Mouse (Mus musculus) megakaryocyte, embryonic 14.5 days (primary cell): ENCODE results near the gene Lrmp. TPM values are rescaled to one million over a fixed set of nuclear protein-coding genes. Genes with fewer than 3 reads are reported as not detected.
"Not testable (repeated sequence)": the region's sequence is repeated elsewhere in the genome, so short reads cannot be mapped to it uniquely, and the experiment has no call there.

Source experiments
- H3K27me3 ChIP-seq: replicated peaks from 2 replicates; pipeline ENCODE3; 2012; ENCODE audit warnings: inconsistent platforms
- H3K36me3 ChIP-seq: replicated peaks from 2 replicates; pipeline ENCODE3; 2012; ENCODE audit warnings: low read length, inconsistent platforms, mixed read lengths
- H3K4me1 ChIP-seq: 2 replicates; pipeline ENCODE4 v1.6.1; 2012; ENCODE audit warnings: inconsistent platforms
- H3K4me3 ChIP-seq: replicated peaks from 2 replicates; pipeline ENCODE3; 2012; ENCODE audit warnings: moderate library complexity, mild to moderate bottlenecking, inconsistent platforms
- H3K9me3 ChIP-seq: 2 replicates; pipeline ENCODE4 v1.6.1; 2012; ENCODE audit warnings: inconsistent platforms
- FLI1 ChIP-seq: IDR thresholded peaks from 2 replicates; pipeline ENCODE4 v1.6.1; 2012; ENCODE audit warnings: low read length, inconsistent platforms, mixed read lengths
- GATA1 ChIP-seq: IDR thresholded peaks from 3 replicates; pipeline ENCODE4 v1.6.1; 2012; ENCODE audit warnings: mixed read lengths, low read length, inconsistent platforms, borderline replicate concordance
- polyA plus RNA-seq: library from polyadenylated mRNA; stranded (reverse); fragments of >175 nt; gene quantifications from 2 replicates; pipeline ENCODE4 v1.2.3, GENCODE M21; 2012; ENCODE audit warnings: low replicate concordance; ENCODE audit not compliant: insufficient read depth

Gene Lrmp
- polyA plus RNA-seq, 1 experiment: 175 TPM

- Histone ChIP-seq H3K4me3 (no peak overlapping the region), H3K36me3 (no peaks in the 10 kb centered on the region), H3K4me1 (peaks cover 21% of the 10 kb centered on the region), H3K27me3 (peaks cover 54% of the 10 kb centered on the region), H3K9me3 (no peaks in the 10 kb centered on the region)
- TF ChIP-seq GATA1: no peak
- TF ChIP-seq FLI1: no peak
Observed at GRCm38 (mm10) chr6:145079087-145079759, 36.2 kb upstream of the Lrmp start.

- Histone ChIP-seq H3K36me3 (no peaks in the 10 kb centered on the region), H3K27me3 (peaks cover 34% of the 10 kb centered on the region), H3K4me1 (peaks cover 8% of the 10 kb centered on the region; the same call in 1 of the 2 replicates), H3K4me3 (no peak overlapping the region), H3K9me3 (no peaks in the 10 kb centered on the region)
- TF ChIP-seq GATA1: no peak
- TF ChIP-seq FLI1: no peak
Observed at GRCm38 (mm10) chr6:145081721-145082120, 33.7 kb upstream of the Lrmp start.

- TF ChIP-seq FLI1 (no peak), GATA1 (no peak)
- H3K36me3 ChIP-seq: no peaks in the 10 kb centered on the region
- no peak overlapping the region for H3K4me3 ChIP-seq
- H3K4me1 ChIP-seq: peaks cover 17% of the 10 kb centered on the region
- H3K27me3 ChIP-seq: peaks cover 14% of the 10 kb centered on the region
- no peaks in the 10 kb centered on the region for H3K9me3 ChIP-seq
Observed at GRCm38 (mm10) chr6:145084343-145085117, 30.9 kb upstream of the Lrmp start.

GRCm38 (mm10) chr6:145088451-145089113 is 26.9 kb upstream of the Lrmp start:
- Histone ChIP-seq H3K4me3 (no peak overlapping the region), H3K36me3 (no peaks in the 10 kb centered on the region), H3K27me3 (peaks cover 5% of the 10 kb centered on the region), H3K9me3 (no peaks in the 10 kb centered on the region), H3K4me1 (peaks cover 38% of the 10 kb centered on the region)
- no peak for TF ChIP-seq GATA1
- TF ChIP-seq FLI1: no peak

DNA sequence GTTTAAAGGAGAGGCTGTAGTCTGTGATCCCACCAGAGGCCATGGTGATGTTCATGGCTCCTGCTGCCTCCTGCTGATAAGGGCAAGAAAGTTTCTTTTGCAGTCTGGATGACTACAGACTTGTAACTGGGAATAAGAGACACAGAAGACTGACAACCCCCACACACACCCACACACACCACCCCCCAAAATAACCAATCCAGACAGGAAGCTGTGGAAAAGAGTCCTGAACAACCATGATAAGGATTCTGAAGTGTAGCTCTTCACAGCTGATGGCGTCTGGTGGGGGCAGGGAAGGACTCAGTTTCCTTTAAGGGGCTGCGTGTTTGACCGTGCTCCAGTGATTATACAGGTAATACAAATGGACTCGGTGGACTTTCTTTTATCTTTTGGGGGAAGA is 26.1 kb upstream of the Lrmp start:
- Histone ChIP-seq H3K27me3 (peaks cover 8% of the 10 kb centered on the region), H3K4me3 (peak overlapping the region; percentile 64), H3K4me1 (peaks cover 36% of the 10 kb centered on the region), H3K9me3 (no peaks in the 10 kb centered on the region), H3K36me3 (no peaks in the 10 kb centered on the region)
- no peak; the same call in 2 of the 3 replicates for TF ChIP-seq GATA1
- TF ChIP-seq FLI1: no peak

GRCm38 (mm10) chr6:145090201-145090863 is 25.1 kb upstream of the Lrmp start:
- H3K9me3 ChIP-seq: peaks cover 9% of the 10 kb centered on the region
- H3K4me1 ChIP-seq: peaks cover 35% of the 10 kb centered on the region
- no peaks in the 10 kb centered on the region for H3K36me3 ChIP-seq
- peaks cover 10% of the 10 kb centered on the region for H3K27me3 ChIP-seq
- no peak for TF ChIP-seq GATA1
- no peak for TF ChIP-seq FLI1
- H3K4me3 ChIP-seq: peak overlapping the region; percentile 51

- TF ChIP-seq FLI1 (no peak), GATA1 (no peak)
- Histone ChIP-seq H3K36me3 (no peaks in the 10 kb centered on the region), H3K4me3 (no peak overlapping the region), H3K9me3 (peaks cover 9% of the 10 kb centered on the region), H3K4me1 (peaks cover 35% of the 10 kb centered on the region), H3K27me3 (peaks cover 10% of the 10 kb centered on the region)
Observed at GRCm38 (mm10) chr6:145090928-145091327, 24.5 kb upstream of the Lrmp start.

- Histone ChIP-seq H3K9me3 (peaks cover 9% of the 10 kb centered on the region), H3K4me1 (peaks cover 35% of the 10 kb centered on the region), H3K27me3 (peaks cover 10% of the 10 kb centered on the region), H3K4me3 (no peak overlapping the region), H3K36me3 (no peaks in the 10 kb centered on the region)
- no peak for TF ChIP-seq GATA1
- TF ChIP-seq FLI1: no peak
Observed at GRCm38 (mm10) chr6:145091998-145092397, 23.5 kb upstream of the Lrmp start.

DNA sequence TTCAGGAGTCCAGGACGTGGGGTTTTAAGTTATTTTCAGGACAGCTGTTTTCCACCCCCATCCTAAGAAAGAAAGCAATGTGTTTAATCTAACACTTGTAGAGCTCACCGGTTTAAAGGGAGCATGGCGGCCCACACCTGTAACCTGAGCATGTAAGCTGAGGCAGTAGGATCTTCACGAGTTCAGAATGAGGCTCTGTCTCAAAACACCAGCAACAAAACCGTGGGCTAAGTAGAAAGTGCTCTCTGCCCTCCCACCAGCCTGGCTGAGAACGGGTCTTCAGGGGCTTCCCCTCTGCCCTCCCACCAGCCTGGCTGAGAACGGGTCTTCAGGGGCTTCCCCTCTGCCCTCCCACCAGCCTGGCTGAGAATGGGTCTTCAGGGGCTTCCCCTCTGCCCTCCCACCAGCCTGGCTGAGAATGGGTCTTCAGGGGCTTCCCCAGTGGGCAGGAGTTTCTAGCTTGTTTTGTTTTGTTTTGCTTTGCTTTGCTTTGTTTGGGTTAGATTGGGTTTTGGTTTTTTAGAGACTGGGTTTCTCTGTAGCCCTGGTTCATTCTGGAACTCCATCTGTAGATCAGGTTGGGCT is 22.3 kb upstream of the Lrmp start:
- Histone ChIP-seq H3K9me3 (peaks cover 13% of the 10 kb centered on the region), H3K27me3 (peaks cover 12% of the 10 kb centered on the region), H3K4me1 (peaks cover 39% of the 10 kb centered on the region)
- H3K36me3 ChIP-seq, H3K4me3 ChIP-seq: not testable (repeated sequence)
